Mouse (Mus musculus): Measurements from ENCODE around the gene Ccdc84.
"Not testable (repeated sequence)": the region's sequence is repeated elsewhere in the genome, so short reads cannot be mapped to it uniquely, and the experiment has no call there.

Ccdc84 gene

GRCm38 (mm10) chr9:44407752-44408097 is 10.6 kb downstream of the Ccdc84 start:
- no peak for DNase-seq

DNA sequence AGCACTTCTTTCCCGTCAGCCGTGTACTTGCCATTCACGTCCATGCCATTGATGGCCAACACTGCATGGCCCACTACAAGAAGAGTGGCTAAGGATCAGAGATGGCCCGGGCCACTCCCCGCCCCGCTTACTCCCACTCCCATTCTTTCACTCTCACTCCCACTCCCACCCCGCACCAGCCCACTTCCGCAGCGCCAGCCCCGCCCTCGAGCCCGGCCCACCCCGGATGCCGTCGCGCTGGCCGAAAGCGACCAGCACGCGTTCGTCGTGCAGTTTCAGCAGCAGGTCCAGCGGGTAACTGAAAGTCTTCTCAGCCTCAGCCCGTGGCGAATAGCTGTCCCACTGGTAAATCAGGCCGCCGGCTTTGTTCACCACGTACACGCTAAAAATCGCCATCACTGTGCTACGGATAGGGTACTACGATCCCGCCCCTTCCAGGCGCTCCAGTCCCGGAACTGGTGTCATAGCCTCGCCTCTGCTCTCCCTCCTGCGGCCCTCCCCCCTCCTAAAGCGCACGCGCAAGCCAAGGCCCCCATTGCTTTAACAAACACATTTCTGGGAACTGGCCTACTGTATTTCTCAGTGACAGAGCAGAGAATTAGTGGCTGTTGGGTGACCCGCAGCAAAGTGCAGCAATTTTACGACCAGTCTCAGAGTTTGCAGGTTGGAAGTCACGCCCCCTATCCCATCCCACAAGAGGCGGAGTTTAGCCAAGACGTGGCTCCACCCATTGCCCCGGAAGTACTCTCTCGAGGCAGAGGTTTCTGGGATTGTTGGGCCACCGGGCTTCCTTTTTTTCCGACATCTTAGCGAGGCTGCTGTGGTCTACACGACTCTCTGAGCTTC is 11.2 kb downstream of the Ccdc84 start, which contains the start of the genes Rps25 and Trappc4:
Gene Rps25 (plus strand): TSS at position 234 of the 846 bp plus-strand sequence.
Gene Trappc4 (minus strand): TSS at position 695 of the 846 bp plus-strand sequence.
- DNase-seq = peak; percentile 98

DNA sequence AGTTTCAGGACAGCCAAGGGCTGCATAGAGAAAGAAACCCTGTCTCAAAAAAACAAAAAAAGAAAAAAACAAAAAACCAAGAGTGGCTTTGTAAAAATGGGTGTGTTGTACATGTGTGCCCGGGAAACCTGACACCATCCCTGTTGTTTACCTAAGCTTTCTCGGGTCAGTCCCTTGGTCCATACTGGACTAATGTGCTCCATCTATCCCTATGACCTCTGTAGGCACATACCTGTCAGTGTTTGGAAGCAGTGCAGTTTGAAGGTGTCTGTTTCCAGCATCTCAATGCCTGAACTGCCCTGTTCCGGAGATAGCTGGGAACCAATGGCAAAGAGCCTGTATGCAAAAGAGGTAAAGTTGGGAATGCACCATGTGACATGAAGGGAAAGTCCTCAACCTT is 13.4 kb downstream of the Ccdc84 start:
- DNase-seq = no peak

- no peak for DNase-seq
These were observed 17.3 kb downstream of the Ccdc84 start for GRCm38 (mm10) chr9:44401081-44401480.

GRCm38 (mm10) chr9:44399795-44400114 is 18.6 kb downstream of the Ccdc84 start:
- no peak for DNase-seq

GRCm38 (mm10) chr9:44399114-44399794 is 19.1 kb downstream of the Ccdc84 start:
- DNase-seq = no peak

DNA sequence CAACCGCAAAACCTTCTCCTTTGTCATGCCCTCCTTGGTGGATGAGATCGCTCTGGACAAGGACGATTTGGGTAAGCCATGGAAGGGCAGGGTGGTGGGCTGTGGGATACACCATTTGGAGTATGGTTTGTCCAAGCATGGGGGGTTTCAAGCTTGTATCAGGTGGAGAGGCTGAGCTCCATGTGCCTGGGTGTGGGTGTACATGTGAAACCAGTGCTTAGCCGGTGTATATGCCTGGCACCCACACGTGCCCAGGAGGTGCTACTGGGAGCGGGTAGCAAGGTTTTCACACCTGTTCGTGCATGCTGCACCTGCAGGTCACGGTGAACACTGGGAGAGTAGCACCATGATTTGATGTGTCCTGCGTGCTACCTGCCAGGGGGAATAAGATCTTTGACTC is 19.8 kb downstream of the Ccdc84 start:
- DNase-seq = no peak

GRCm38 (mm10) chr9:44398087-44398486 is 20.3 kb downstream of the Ccdc84 start:
- DNase-seq = peak; percentile 63

- DNase-seq = peak; percentile 97
These were observed 21.5 kb downstream of the Ccdc84 start, which contains the start of gene Slc37a4 for GRCm38 (mm10) chr9:44396684-44397411. TSS of gene Slc37a4 (plus strand) at chr9:44396852.

DNA sequence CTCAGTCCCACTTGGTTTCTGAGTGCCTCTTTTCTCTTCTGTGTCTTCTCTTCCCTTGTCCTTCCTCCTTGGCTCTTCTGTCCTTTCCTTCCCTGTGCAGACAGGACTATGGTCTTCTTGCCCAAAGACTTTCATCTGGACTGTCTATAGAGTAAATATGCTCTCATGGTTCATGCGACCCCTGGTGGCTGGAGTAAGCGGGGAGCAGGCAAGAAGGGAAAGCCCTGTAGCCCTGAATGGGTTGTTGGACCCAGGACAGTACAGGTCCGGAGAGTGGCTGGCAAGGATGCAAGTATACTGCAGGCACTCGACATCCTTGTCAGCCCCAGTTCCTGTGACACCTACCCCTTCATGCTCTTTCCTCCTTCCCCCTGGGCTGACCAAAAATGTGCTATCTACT is 26.9 kb downstream of the Ccdc84 start:
- peak; percentile 81 for DNase-seq

DNA sequence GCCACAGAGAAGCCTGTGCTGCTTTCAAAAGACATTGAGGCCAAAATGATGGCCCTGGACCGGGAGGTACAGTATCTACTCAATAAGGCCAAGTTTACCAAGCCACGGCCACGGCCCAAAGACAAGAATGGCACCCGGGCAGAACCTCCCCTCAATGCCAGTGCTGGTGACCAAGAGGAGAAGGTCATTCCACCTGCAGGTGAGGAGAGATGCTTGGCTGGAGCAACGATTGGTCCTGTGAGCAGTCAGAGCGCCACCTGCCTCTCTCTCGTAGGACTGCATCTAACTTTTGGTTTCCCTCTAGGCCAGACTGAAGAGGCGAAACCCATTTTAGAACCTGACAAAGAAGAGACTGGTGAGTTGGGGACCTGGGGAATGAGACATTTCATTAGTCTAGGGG is 29.1 kb downstream of the Ccdc84 start:
- DNase-seq = peak; percentile 64

DNA sequence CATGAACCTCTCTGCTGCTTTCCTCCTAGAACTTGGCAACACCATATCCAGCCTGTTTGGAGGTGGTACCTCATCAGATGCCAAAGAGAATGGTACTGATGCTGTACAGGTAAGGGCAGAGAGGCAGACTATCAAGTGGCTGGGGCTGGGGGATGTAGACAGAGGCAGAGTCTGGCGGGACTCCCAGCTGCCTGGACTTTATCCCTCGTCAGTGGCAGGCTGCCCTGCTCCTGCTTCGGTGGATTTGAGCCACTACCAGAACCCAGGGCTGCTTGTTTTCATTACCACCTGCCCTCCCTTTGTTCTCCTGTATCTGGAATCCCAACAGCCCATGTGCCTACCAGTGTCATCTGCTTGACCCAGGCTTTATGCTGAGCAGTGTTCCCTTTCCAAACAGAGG is 31.1 kb downstream of the Ccdc84 start:
- DNase-seq = no peak

DNA sequence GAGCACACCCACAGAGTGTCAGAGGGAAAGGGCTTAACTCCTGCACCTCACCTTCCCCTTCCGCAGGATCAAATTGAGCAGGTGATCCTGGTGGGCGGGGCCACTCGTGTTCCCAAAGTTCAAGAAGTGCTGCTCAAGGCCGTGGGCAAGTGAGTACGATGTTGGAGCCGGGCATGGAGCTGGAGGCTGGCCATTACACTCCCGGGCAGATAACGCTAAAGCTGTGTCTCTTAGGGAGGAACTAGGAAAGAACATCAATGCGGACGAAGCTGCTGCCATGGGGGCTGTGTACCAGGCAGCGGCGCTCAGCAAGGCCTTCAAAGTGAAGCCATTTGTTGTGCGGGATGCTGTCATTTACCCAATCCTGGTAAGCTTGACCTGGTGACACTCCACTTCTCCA is 33.8 kb downstream of the Ccdc84 start:
- DNase-seq = no peak

DNA sequence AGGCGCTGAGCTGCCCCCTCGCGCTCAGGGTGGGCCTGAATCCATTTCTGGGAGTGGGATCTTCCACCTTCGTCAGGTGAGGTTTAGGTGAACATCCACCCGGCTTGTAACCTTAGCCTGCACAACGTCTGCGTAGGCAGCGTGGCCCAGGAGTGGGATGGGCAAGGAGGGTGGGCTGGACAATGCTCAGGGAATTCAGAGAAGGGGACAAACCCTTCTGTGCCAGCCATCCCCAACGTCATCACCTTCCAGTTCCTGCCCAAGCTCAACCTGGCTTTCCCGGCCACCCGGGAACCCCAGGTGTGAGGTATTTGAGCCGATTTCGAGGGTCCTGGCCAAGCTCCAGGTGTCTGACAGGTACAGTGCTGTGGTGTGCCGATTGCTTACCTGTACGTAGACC is 38.5 kb downstream of the Ccdc84 start:
- DNase-seq = no peak

GRCm38 (mm10) chr9:44379054-44379834 is 39.1 kb downstream of the Ccdc84 start, which contains the start of gene Hyou1:
TSS of gene Hyou1 (plus strand) at chr9:44379490.
- peak; percentile 98 for DNase-seq

DNA sequence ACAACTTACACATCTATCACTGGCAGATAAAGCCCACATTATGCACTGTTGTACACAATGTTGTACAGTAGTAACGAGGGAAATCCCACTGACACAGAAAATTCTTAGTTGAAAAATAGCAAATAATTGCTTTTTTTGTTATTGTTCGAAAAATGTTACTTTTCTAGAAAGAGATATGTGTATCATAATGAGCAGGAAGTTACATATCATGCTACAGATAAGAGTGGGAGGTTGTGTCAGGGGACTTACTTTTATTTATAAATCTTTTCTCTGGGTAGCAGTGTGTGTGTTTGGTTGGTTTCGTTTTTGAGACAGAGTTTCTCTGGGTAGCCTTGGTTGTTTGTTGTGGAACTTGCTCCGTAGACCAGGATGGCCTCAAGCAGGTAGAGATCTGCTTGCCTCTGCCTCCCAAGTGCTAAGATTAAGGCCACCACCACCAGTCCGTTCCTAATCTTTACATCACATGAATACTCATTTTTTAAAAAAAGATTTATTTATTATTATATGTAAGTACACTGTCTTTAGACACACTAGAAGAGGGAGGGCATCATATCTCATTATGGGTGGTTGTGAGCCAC is 40.1 kb downstream of the Ccdc84 start:
- DNase-seq = no peak

GRCm38 (mm10) chr9:44377335-44377734 is 41.0 kb downstream of the Ccdc84 start:
- DNase-seq = not testable (repeated sequence)

DNA sequence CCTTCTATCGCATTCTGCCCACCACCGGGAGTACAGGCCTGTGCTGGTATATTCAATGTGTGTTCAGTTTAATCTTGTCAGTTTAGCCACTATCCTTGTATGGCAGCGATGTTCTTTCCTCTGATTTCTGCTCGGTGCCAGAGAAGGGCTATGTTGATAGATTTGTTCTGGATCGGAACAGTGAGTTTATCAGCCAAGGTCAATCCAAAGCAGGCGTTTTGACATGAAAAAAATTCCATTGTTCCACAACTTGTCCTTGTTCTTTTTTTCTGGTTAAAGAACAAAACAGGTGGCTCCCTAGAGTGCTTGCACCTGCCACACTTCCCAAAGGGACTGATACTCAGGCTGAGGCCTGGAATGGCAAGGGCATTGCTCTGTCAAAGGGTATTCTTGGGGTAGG is 42.2 kb downstream of the Ccdc84 start:
- no peak for DNase-seq

GRCm38 (mm10) chr9:44373386-44373785 is 45.0 kb downstream of the Ccdc84 start:
- no peak for DNase-seq

DNA sequence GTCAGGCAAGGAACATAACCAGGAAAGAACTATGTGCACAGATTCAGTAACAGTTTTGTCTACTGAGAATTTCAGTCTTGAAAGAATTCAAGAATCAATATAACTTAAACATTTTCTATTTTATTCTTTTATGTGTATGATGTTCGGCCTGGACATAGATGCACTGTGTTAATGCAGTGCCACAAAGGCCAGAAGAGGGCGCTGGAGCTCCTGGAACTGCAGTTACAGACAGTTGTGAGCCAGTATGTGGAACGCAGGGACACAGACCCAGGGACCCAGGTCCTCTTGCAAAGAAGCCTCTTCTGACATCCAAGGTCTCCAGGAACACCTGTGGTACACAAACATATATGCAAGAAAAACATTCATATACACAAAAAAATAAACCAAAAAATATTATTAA is 53.9 kb downstream of the Ccdc84 start:
- peak; percentile 7 for DNase-seq

- DNase-seq = not testable (repeated sequence)
These were observed 56.4 kb downstream of the Ccdc84 start for GRCm38 (mm10) chr9:44361931-44362330.

DNA sequence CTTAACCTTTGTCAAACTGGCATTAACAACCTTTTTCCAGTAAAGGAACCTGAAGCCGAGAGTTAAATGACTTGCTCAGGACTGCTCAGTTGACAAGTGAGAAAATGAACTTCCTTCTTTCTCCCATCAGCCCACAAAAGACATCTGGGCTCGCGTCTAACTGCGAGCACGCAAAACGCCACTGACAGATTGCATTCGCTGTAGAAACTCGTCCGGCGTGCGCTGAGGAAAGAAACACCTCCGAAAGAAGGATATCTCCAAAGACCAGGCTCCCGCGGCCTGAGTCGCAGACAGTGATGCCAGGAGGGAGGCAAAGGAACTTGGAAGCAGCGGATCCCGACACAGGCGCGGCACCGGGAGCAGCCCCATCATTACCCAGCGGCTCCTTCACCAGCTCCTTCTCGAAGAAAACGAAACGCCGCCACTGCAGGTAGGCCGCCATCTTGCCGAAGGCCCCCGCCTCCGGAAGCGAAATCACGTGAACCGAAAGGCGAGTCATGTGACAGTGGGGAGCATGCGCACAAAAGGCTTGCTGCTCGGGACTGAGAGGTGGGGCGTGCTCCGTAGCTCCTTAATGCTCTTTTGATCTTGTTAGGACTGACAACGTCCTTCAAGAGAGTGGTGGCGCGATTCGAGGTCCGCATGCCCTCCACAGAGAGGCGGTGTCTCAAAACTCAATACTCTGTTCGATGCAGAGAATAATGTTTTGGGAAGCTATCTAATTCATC is 57.0 kb downstream of the Ccdc84 start, which contains the start of gene Vps11:
Gene Vps11 (minus strand): TSS at position 481 of the 728 bp plus-strand sequence.
- DNase-seq = peak; percentile 98

Data from retina, postnatal 1 day (tissue).